Mouse (Mus musculus): ENCODE results near the gene A130010J15Rik. TPM values are rescaled to one million over a fixed set of nuclear protein-coding genes. Genes with fewer than 3 reads are reported as not detected.

Gene A130010J15Rik
- polyA plus RNA-seq (2011; ENCODE audit: insufficient read depth, insufficient read length, low read depth, missing spikeins) = 9.3 and 10.9 TPM in 2 replicates

GRCm38 (mm10) chr1:193167746-193168145 is at the start of gene A130010J15Rik:
Gene A130010J15Rik, plus strand, starts transcription at chr1:193168046.
- H3K27me3 ChIP-seq (ENCODE audit: control insufficient read depth, insufficient read depth, low read length, poor library complexity, severe bottlenecking) = no peaks in the 10 kb centered on the region
- no peaks in the 10 kb centered on the region for H3K9me3 ChIP-seq (replicated peaks; ENCODE audit: control insufficient read depth, insufficient read depth, low read length, poor library complexity, severe bottlenecking)
- no peaks in the 10 kb centered on the region for H3K4me1 ChIP-seq (ENCODE audit: control insufficient read depth, insufficient read depth, low read length)
- H3K9ac ChIP-seq (ENCODE audit: low read depth, poor library complexity, severe bottlenecking) = no peak within 1 kb of the TSS
- H3K27ac ChIP-seq (ENCODE audit: insufficient read depth, low read length) = no peak within 1 kb of the TSS
- H3K36me3 ChIP-seq (ENCODE audit: control insufficient read depth, insufficient read depth, low read length, poor library complexity, severe bottlenecking) = no peaks in the 10 kb centered on the region
- no peak within 1 kb of the TSS for H3K4me3 ChIP-seq (ENCODE audit: low read depth, low read length)
- TF ChIP-seq POLR2A (IDR thresholded peaks at IDR 0.05; ENCODE audit: insufficient read depth, low read length) = no peak
- TF ChIP-seq EP300 (IDR thresholded peaks at IDR 0.05; ENCODE audit: insufficient read depth, low read depth, low read length) = no peak
- TF ChIP-seq CTCF (IDR thresholded peaks at IDR 0.05; ENCODE audit: low read depth, low read length) = no peak

- H3K36me3 ChIP-seq (ENCODE audit: control insufficient read depth, insufficient read depth, low read length, poor library complexity, severe bottlenecking) = peaks cover 67% of the 10 kb centered on the region
- TF ChIP-seq CTCF (IDR thresholded peaks at IDR 0.05; ENCODE audit: low read depth, low read length) (no peak), POLR2A (IDR thresholded peaks at IDR 0.05; ENCODE audit: insufficient read depth, low read length) (no peak), EP300 (IDR thresholded peaks at IDR 0.05; ENCODE audit: insufficient read depth, low read depth, low read length) (no peak)
- H3K9me3 ChIP-seq (replicated peaks; ENCODE audit: control insufficient read depth, insufficient read depth, low read length, poor library complexity, severe bottlenecking) = no peaks in the 10 kb centered on the region
These were observed 45.1 kb upstream of the A130010J15Rik start for GRCm38 (mm10) chr1:193122793-193123192.

GRCm38 (mm10) chr1:193123290-193123689 is 44.6 kb upstream of the A130010J15Rik start:
- H3K27ac ChIP-seq (ENCODE audit: insufficient read depth, low read length) = no peak overlapping the region
- H3K4me3 ChIP-seq (ENCODE audit: low read depth, low read length) = no peak overlapping the region
- TF ChIP-seq POLR2A (IDR thresholded peaks at IDR 0.05; ENCODE audit: insufficient read depth, low read length) (no peak), EP300 (IDR thresholded peaks at IDR 0.05; ENCODE audit: insufficient read depth, low read depth, low read length) (no peak), CTCF (IDR thresholded peaks at IDR 0.05; ENCODE audit: low read depth, low read length) (no peak)
- H3K9me3 ChIP-seq (replicated peaks; ENCODE audit: control insufficient read depth, insufficient read depth, low read length, poor library complexity, severe bottlenecking) = no peaks in the 10 kb centered on the region
- no peak overlapping the region for H3K9ac ChIP-seq (ENCODE audit: low read depth, poor library complexity, severe bottlenecking)
- H3K4me1 ChIP-seq (ENCODE audit: control insufficient read depth, insufficient read depth, low read length) = no peaks in the 10 kb centered on the region
- H3K36me3 ChIP-seq (ENCODE audit: control insufficient read depth, insufficient read depth, low read length, poor library complexity, severe bottlenecking) = peaks cover 65% of the 10 kb centered on the region
- no peaks in the 10 kb centered on the region for H3K27me3 ChIP-seq (ENCODE audit: control insufficient read depth, insufficient read depth, low read length, poor library complexity, severe bottlenecking)

More at GRCm38 (mm10) chr1:193122793-193123192, 45.1 kb upstream of the A130010J15Rik start:
- no peaks in the 10 kb centered on the region for H3K4me1 ChIP-seq (ENCODE audit: control insufficient read depth, insufficient read depth, low read length)
- H3K9ac ChIP-seq (ENCODE audit: low read depth, poor library complexity, severe bottlenecking) = no peak overlapping the region
- H3K27me3 ChIP-seq (ENCODE audit: control insufficient read depth, insufficient read depth, low read length, poor library complexity, severe bottlenecking) = no peaks in the 10 kb centered on the region
- H3K4me3 ChIP-seq (ENCODE audit: low read depth, low read length) = no peak overlapping the region
- no peak overlapping the region for H3K27ac ChIP-seq (ENCODE audit: insufficient read depth, low read length)

- Histone ChIP-seq H3K27ac (ENCODE audit: insufficient read depth, low read length) (no peak overlapping the region), H3K36me3 (ENCODE audit: control insufficient read depth, insufficient read depth, low read length, poor library complexity, severe bottlenecking) (peaks cover 46% of the 10 kb centered on the region), H3K4me3 (ENCODE audit: low read depth, low read length) (no peak overlapping the region), H3K4me1 (ENCODE audit: control insufficient read depth, insufficient read depth, low read length) (no peaks in the 10 kb centered on the region), H3K9me3 (replicated peaks; ENCODE audit: control insufficient read depth, insufficient read depth, low read length, poor library complexity, severe bottlenecking) (no peaks in the 10 kb centered on the region), H3K27me3 (ENCODE audit: control insufficient read depth, insufficient read depth, low read length, poor library complexity, severe bottlenecking) (no peaks in the 10 kb centered on the region), H3K9ac (ENCODE audit: low read depth, poor library complexity, severe bottlenecking) (no peak overlapping the region)
- no peak for TF ChIP-seq CTCF (IDR thresholded peaks at IDR 0.05; ENCODE audit: low read depth, low read length)
- no peak for TF ChIP-seq EP300 (IDR thresholded peaks at IDR 0.05; ENCODE audit: insufficient read depth, low read depth, low read length)
- no peak for TF ChIP-seq POLR2A (IDR thresholded peaks at IDR 0.05; ENCODE audit: insufficient read depth, low read length)
These were observed 42.0 kb upstream of the A130010J15Rik start for GRCm38 (mm10) chr1:193125835-193126234.

GRCm38 (mm10) chr1:193128055-193128454 is 39.8 kb upstream of the A130010J15Rik start:
- Histone ChIP-seq H3K9me3 (replicated peaks; ENCODE audit: control insufficient read depth, insufficient read depth, low read length, poor library complexity, severe bottlenecking) (no peaks in the 10 kb centered on the region), H3K9ac (ENCODE audit: low read depth, poor library complexity, severe bottlenecking) (no peak overlapping the region), H3K4me3 (ENCODE audit: low read depth, low read length) (no peak overlapping the region), H3K36me3 (ENCODE audit: control insufficient read depth, insufficient read depth, low read length, poor library complexity, severe bottlenecking) (peaks cover 26% of the 10 kb centered on the region), H3K4me1 (ENCODE audit: control insufficient read depth, insufficient read depth, low read length) (no peaks in the 10 kb centered on the region), H3K27ac (ENCODE audit: insufficient read depth, low read length) (no peak overlapping the region), H3K27me3 (ENCODE audit: control insufficient read depth, insufficient read depth, low read length, poor library complexity, severe bottlenecking) (no peaks in the 10 kb centered on the region)
- no peak for TF ChIP-seq EP300 (IDR thresholded peaks at IDR 0.05; ENCODE audit: insufficient read depth, low read depth, low read length)
- no peak for TF ChIP-seq POLR2A (IDR thresholded peaks at IDR 0.05; ENCODE audit: insufficient read depth, low read length)
- no peak for TF ChIP-seq CTCF (IDR thresholded peaks at IDR 0.05; ENCODE audit: low read depth, low read length)

- no peak overlapping the region for H3K27ac ChIP-seq (ENCODE audit: insufficient read depth, low read length)
- peak overlapping the region; percentile 85 for H3K9ac ChIP-seq (ENCODE audit: low read depth, poor library complexity, severe bottlenecking)
- no peaks in the 10 kb centered on the region for H3K9me3 ChIP-seq (replicated peaks; ENCODE audit: control insufficient read depth, insufficient read depth, low read length, poor library complexity, severe bottlenecking)
- H3K4me3 ChIP-seq (ENCODE audit: low read depth, low read length) = peak overlapping the region; percentile 79
- H3K36me3 ChIP-seq (ENCODE audit: control insufficient read depth, insufficient read depth, low read length, poor library complexity, severe bottlenecking) = peaks cover 15% of the 10 kb centered on the region; the same call in 1 of the 2 replicates
- no peaks in the 10 kb centered on the region for H3K4me1 ChIP-seq (ENCODE audit: control insufficient read depth, insufficient read depth, low read length)
- H3K27me3 ChIP-seq (ENCODE audit: control insufficient read depth, insufficient read depth, low read length, poor library complexity, severe bottlenecking) = no peaks in the 10 kb centered on the region
- TF ChIP-seq EP300 (IDR thresholded peaks at IDR 0.05; ENCODE audit: insufficient read depth, low read depth, low read length) (no peak), CTCF (IDR thresholded peaks at IDR 0.05; ENCODE audit: low read depth, low read length) (no peak), POLR2A (IDR thresholded peaks at IDR 0.05; ENCODE audit: insufficient read depth, low read length) (no peak)
These were observed 38.5 kb upstream of the A130010J15Rik start for GRCm38 (mm10) chr1:193129321-193129720.
